Mouse (Mus musculus): ENCODE results near the gene Mllt11. TPM values are rescaled to one million over a fixed set of nuclear protein-coding genes. Genes with fewer than 3 reads are reported as not detected.
"Not testable (repeated sequence)": the region's sequence is repeated elsewhere in the genome, so short reads cannot be mapped to it uniquely, and the experiment has no call there.

The Mllt11 gene
- total RNA-seq, 2 experiments from 2014 or later = 18.5 to 26.7 TPM

GRCm38 (mm10) chr3:95218466-95219137 lies 13.4 kb downstream of the Mllt11 start:
- DNase-seq (ENCODE audit: low spot score in 2 of 2) = no peak

GRCm38 (mm10) chr3:95217255-95218134 lies 14.5 kb downstream of the Mllt11 start, which contains the start of gene Gabpb2:
TSS of gene Gabpb2 (minus strand) at chr3:95217916.
- DNase-seq (ENCODE audit: low spot score in 2 of 2) = peak; percentile 95

GRCm38 (mm10) chr3:95216655-95217254 lies 15.2 kb downstream of the Mllt11 start:
- no peak for DNase-seq (ENCODE audit: low spot score in 2 of 2)

- no peak for DNase-seq (ENCODE audit: low spot score in 2 of 2)
Observed at GRCm38 (mm10) chr3:95213609-95213975, 18.4 kb downstream of the Mllt11 start.

GRCm38 (mm10) chr3:95212889-95213608 lies 18.9 kb downstream of the Mllt11 start:
- DNase-seq (ENCODE audit: low spot score in 2 of 2) = not testable (repeated sequence)

GRCm38 (mm10) chr3:95210585-95210984 lies 21.4 kb downstream of the Mllt11 start:
- no peak for DNase-seq (ENCODE audit: low spot score in 2 of 2)

GRCm38 (mm10) chr3:95208286-95208685 lies 23.7 kb downstream of the Mllt11 start:
- no peak for DNase-seq (ENCODE audit: low spot score in 2 of 2)

GRCm38 (mm10) chr3:95203880-95204279 lies 28.1 kb downstream of the Mllt11 start:
- no peak for DNase-seq (ENCODE audit: low spot score in 2 of 2)

- DNase-seq (ENCODE audit: low spot score in 2 of 2) = no peak
Observed at GRCm38 (mm10) chr3:95200562-95200961, 31.4 kb downstream of the Mllt11 start.

- no peak for DNase-seq (ENCODE audit: low spot score in 2 of 2)
Observed at GRCm38 (mm10) chr3:95200132-95200531, 31.8 kb downstream of the Mllt11 start.

GRCm38 (mm10) chr3:95199101-95199500 lies 32.9 kb downstream of the Mllt11 start:
- no peak for DNase-seq (ENCODE audit: low spot score in 2 of 2)

GRCm38 (mm10) chr3:95195772-95196171 lies 36.2 kb downstream of the Mllt11 start:
- DNase-seq (ENCODE audit: low spot score in 2 of 2) = no peak

GRCm38 (mm10) chr3:95194721-95195135 lies 37.2 kb downstream of the Mllt11 start:
- DNase-seq (ENCODE audit: low spot score in 2 of 2) = no peak

- no peak for DNase-seq (ENCODE audit: low spot score in 2 of 2)
Observed at GRCm38 (mm10) chr3:95186888-95187287, 45.1 kb downstream of the Mllt11 start.

- no peak for DNase-seq (ENCODE audit: low spot score in 2 of 2)
Observed at GRCm38 (mm10) chr3:95186100-95186499, 45.9 kb downstream of the Mllt11 start.

GRCm38 (mm10) chr3:95184796-95185577 lies 47.0 kb downstream of the Mllt11 start:
- DNase-seq (ENCODE audit: low spot score in 2 of 2) = no peak

GRCm38 (mm10) chr3:95181841-95182240 lies 50.1 kb downstream of the Mllt11 start:
- no peak for DNase-seq (ENCODE audit: low spot score in 2 of 2)

GRCm38 (mm10) chr3:95179890-95180289 lies 52.1 kb downstream of the Mllt11 start:
- DNase-seq (ENCODE audit: low spot score in 2 of 2) = no peak

GRCm38 (mm10) chr3:95178948-95179347 lies 53.0 kb downstream of the Mllt11 start:
- DNase-seq (ENCODE audit: low spot score in 2 of 2) = no peak

- no peak for DNase-seq (ENCODE audit: low spot score in 2 of 2)
Observed at GRCm38 (mm10) chr3:95177583-95177982, 54.4 kb downstream of the Mllt11 start.

Measured in adrenal gland, postnatal 4 days (tissue).